Mouse (Mus musculus): ENCODE measurements around the gene Abl1. TPM values are rescaled to one million over a fixed set of nuclear protein-coding genes. Genes with fewer than 3 reads are reported as not detected.

The Abl1 gene
- total and polyA plus RNA-seq, 3 experiments: 9.8 to 22.4 (median 15.2) TPM

- H3K27ac ChIP-seq (ENCODE audit: insufficient read depth, low read depth): no peak overlapping the region
- no peaks in the 10 kb centered on the region for H3K27me3 ChIP-seq (replicated peaks)
Observed at GRCm38 (mm10) chr2:31763271-31763670, 75.1 kb downstream of the Abl1 start.

GRCm38 (mm10) chr2:31767104-31767503, 78.9 kb downstream of the Abl1 start:
- Histone ChIP-seq H3K36me3 (replicated peaks in 1 of 2; ENCODE audit: control insufficient read depth in 1 of 2, insufficient read depth in 1 of 2, low read length in 1 of 2) (peaks cover 0 to 10% of the 10 kb centered on the region in 2 experiments), H3K4me1 (ENCODE audit: control insufficient read depth in 1 of 2, insufficient read depth in 2 of 2) (peaks cover 8 to 57% of the 10 kb centered on the region in 2 experiments), H3K4me2 (ENCODE audit: insufficient read depth, low read depth, poor library complexity, severe bottlenecking) (no peak overlapping the region), H3K79me2 (replicated peaks; ENCODE audit: control insufficient read depth, extremely low read depth, insufficient read depth, poor library complexity, severe bottlenecking) (no peaks in the 10 kb centered on the region; the same call in none of the 2 replicates), H3K27me3 (replicated peaks) (no peaks in the 10 kb centered on the region), H3K9me3 (replicated peaks; ENCODE audit: low read length) (no peaks in the 10 kb centered on the region), H3K9ac (ENCODE audit: insufficient read depth, low read depth) (no peak overlapping the region), H3K4me3 (replicated peaks in 1 of 3; ENCODE audit: low read depth in 2 of 3, low read length in 2 of 3, poor library complexity in 1 of 3) (no peak overlapping the region), H3K27ac (ENCODE audit: insufficient read depth, low read depth) (no peak overlapping the region)
- TF ChIP-seq IRF4 (IDR thresholded peaks at IDR 0.05; ENCODE audit: low read depth, low read length): no peak
- no peak for TF ChIP-seq TCF12 (IDR thresholded peaks at IDR 0.05; ENCODE audit: low read depth, low read length)
- no peak for TF ChIP-seq ETS1 (conservative IDR thresholded peaks at IDR 0.05; ENCODE audit: low read depth, low read length)
- TF ChIP-seq RAD21 (IDR thresholded peaks at IDR 0.05; ENCODE audit: low read depth, low read length): no peak
- no peak for TF ChIP-seq GABPA (IDR thresholded peaks at IDR 0.05; ENCODE audit: insufficient replicate concordance, low read depth, low read length)
- TF ChIP-seq KAT2A (IDR thresholded peaks at IDR 0.05; ENCODE audit: insufficient replicate concordance, low read length): no peak
- no peak for TF ChIP-seq MAX (IDR thresholded peaks at IDR 0.05; ENCODE audit: low read length)
- no peak for TF ChIP-seq USF1 (IDR thresholded peaks at IDR 0.05; ENCODE audit: low read depth, low read length)
- no peak for TF ChIP-seq TBP (conservative IDR thresholded peaks at IDR 0.05; ENCODE audit: low read depth, low read length)
- TF ChIP-seq UBTF (IDR thresholded peaks at IDR 0.05; ENCODE audit: low read depth, low read length): no peak
- TF ChIP-seq E2F4 (IDR thresholded peaks at IDR 0.05; ENCODE audit: insufficient replicate concordance, low read depth, low read length): no peak
- TF ChIP-seq MYC (IDR thresholded peaks at IDR 0.05; ENCODE audit: low read depth, low read length): no peak
- TF ChIP-seq ZKSCAN1 (IDR thresholded peaks at IDR 0.05; ENCODE audit: borderline replicate concordance, low read depth, low read length): no peak
- TF ChIP-seq MAZ (IDR thresholded peaks at IDR 0.05; ENCODE audit: low read depth, low read length): no peak
- no peak for TF ChIP-seq CTCF (conservative IDR thresholded peaks at IDR 0.05 in 1 of 2, IDR thresholded peaks at IDR 0.05 in 1 of 2; ENCODE audit: low read depth in 2 of 2, low read length in 2 of 2)
- dilution Hi-C loops (cut with MboI; ENCODE audit: extremely low pct_ligation_motif_present, extremely low pct_unique_long_range_greater_than_20kb, low sequenced_read_pairs): no loop called here
- in situ Hi-C loops (cut with MboI; ENCODE audit: low pct_ligation_motif_present, low pct_unique_long_range_greater_than_20kb, low sequenced_read_pairs): no loop called here
- no peak for DNase-seq (ENCODE audit: extremely low read depth)

More at GRCm38 (mm10) chr2:31763271-31763670, 75.1 kb downstream of the Abl1 start:
- dilution Hi-C loops (cut with MboI; ENCODE audit: extremely low pct_ligation_motif_present, extremely low pct_unique_long_range_greater_than_20kb, low sequenced_read_pairs): no loop called here
- H3K9me3 ChIP-seq (replicated peaks; ENCODE audit: low read length): no peaks in the 10 kb centered on the region
- no peak overlapping the region for H3K9ac ChIP-seq (ENCODE audit: insufficient read depth, low read depth)
- in situ Hi-C loops (cut with MboI; ENCODE audit: low pct_ligation_motif_present, low pct_unique_long_range_greater_than_20kb, low sequenced_read_pairs): no loop called here
- H3K36me3 ChIP-seq (replicated peaks in 1 of 2; ENCODE audit: control insufficient read depth in 1 of 2, insufficient read depth in 1 of 2, low read length in 1 of 2): peaks cover 0 to 8% of the 10 kb centered on the region in 2 experiments
- H3K79me2 ChIP-seq (replicated peaks; ENCODE audit: control insufficient read depth, extremely low read depth, insufficient read depth, poor library complexity, severe bottlenecking): no peaks in the 10 kb centered on the region; the same call in 1 of the 2 replicates
- no peak overlapping the region for H3K4me2 ChIP-seq (ENCODE audit: insufficient read depth, low read depth, poor library complexity, severe bottlenecking)
- H3K4me3 ChIP-seq (replicated peaks in 1 of 3; ENCODE audit: low read depth in 2 of 3, low read length in 2 of 3, poor library complexity in 1 of 3): no peak overlapping the region
- DNase-seq (ENCODE audit: extremely low read depth): no peak
- TF ChIP-seq KAT2A (IDR thresholded peaks at IDR 0.05; ENCODE audit: insufficient replicate concordance, low read length) (no peak), USF1 (IDR thresholded peaks at IDR 0.05; ENCODE audit: low read depth, low read length) (no peak), ELF1 (IDR thresholded peaks at IDR 0.05; ENCODE audit: low read depth, low read length) (no peak), ZKSCAN1 (IDR thresholded peaks at IDR 0.05; ENCODE audit: borderline replicate concordance, low read depth, low read length) (no peak), MYC (IDR thresholded peaks at IDR 0.05; ENCODE audit: low read depth, low read length) (no peak), ZC3H11A (IDR thresholded peaks at IDR 0.05; ENCODE audit: low read depth, low read length) (no peak), MEF2A (IDR thresholded peaks at IDR 0.05; ENCODE audit: borderline replicate concordance, low read depth, low read length) (no peak), USF2 (conservative IDR thresholded peaks at IDR 0.05; ENCODE audit: low read depth, low read length) (no peak), MAFK (IDR thresholded peaks at IDR 0.05; ENCODE audit: insufficient replicate concordance, low read length) (no peak), MAX (IDR thresholded peaks at IDR 0.05; ENCODE audit: low read length) (no peak), CHD1 (IDR thresholded peaks at IDR 0.05; ENCODE audit: low read depth, low read length) (no peak), POLR2A (IDR thresholded peaks at IDR 0.05; ENCODE audit: low read depth, low read length) (no peak), JUND (conservative IDR thresholded peaks at IDR 0.05; ENCODE audit: low read depth, low read length) (no peak), CTCF (conservative IDR thresholded peaks at IDR 0.05 in 1 of 2, IDR thresholded peaks at IDR 0.05 in 1 of 2; ENCODE audit: low read depth in 2 of 2, low read length in 2 of 2) (no peak), ZMIZ1 (IDR thresholded peaks at IDR 0.05; ENCODE audit: low read depth, low read length) (no peak), E2F4 (IDR thresholded peaks at IDR 0.05; ENCODE audit: insufficient replicate concordance, low read depth, low read length) (no peak), ETS1 (conservative IDR thresholded peaks at IDR 0.05; ENCODE audit: low read depth, low read length) (no peak), POLR2AphosphoS2 (IDR thresholded peaks at IDR 0.05; ENCODE audit: low read depth, low read length) (no peak), BHLHE40 (IDR thresholded peaks at IDR 0.05; ENCODE audit: low read depth, low read length) (no peak)
- peaks cover 8 to 47% of the 10 kb centered on the region in 2 experiments for H3K4me1 ChIP-seq (ENCODE audit: control insufficient read depth in 1 of 2, insufficient read depth in 2 of 2)

Measured in CH12.LX (cell line).